Mouse (Mus musculus) left cerebral cortex, postnatal 36 days (tissue): ENCODE results near the gene Gm2431. TPM values are rescaled to one million over a fixed set of nuclear protein-coding genes. Genes with fewer than 3 reads are reported as not detected.
"Not testable (repeated sequence)": the region's sequence is repeated elsewhere in the genome, so short reads cannot be mapped to it uniquely, and the experiment has no call there.

Experiments
- DNase-seq, 2 experiments: peaks; one replicate each; pipeline ENCODE4 v3.0.0; 2021 to 2022; ENCODE audit warnings: low spot score in 2 of 2, mixed read lengths in 1 of 2
- intact Hi-C: fragments of 180-260 bp; cut with DNase I; formaldehyde crosslinking; loops from one replicate; pipeline ENCODE4 v1.15.1; 2025
- total RNA-seq, 2 experiments: library from RNA; stranded (reverse); gene quantifications; 2 replicates each; pipeline ENCODE4 v1.2.3; 2021

Gm2431 gene
- total RNA-seq, 2 experiments from 2014 or later, result not detected

- intact Hi-C loops, result no loop called here
- DNase-seq, result no peak
Observed at GRCm38 (mm10) chr7:142224518-142224917, 33.6 kb downstream of the Gm2431 start.

- DNase-seq, intact Hi-C loops: not testable (repeated sequence)
Observed at GRCm38 (mm10) chr7:142212136-142212535, 46.0 kb downstream of the Gm2431 start.

- DNase-seq, result no peak
- intact Hi-C loops, result no loop called here
Observed at GRCm38 (mm10) chr7:142211559-142211958, 46.6 kb downstream of the Gm2431 start, which contains the start of gene Gm7579. Gm7579 (plus strand) TSS chr7:142211859.

Other genes with a start within 250 kb of the Gm2431 start
- gene Mob2, start 197.3 kb downstream of the Gm2431 start, total RNA-seq, result 10 to 100 TPM; 34.6 to 37.5 TPM
- 100 to 1,000 TPM; 151 to 163 TPM for gene Dusp8, start 162.5 kb downstream of the Gm2431 start, total RNA-seq
- gene Gm45618, start 137.6 kb downstream of the Gm2431 start, total RNA-seq, result not detected
- gene Gm39115, start 122.3 kb downstream of the Gm2431 start, total RNA-seq, result not detected
- gene Gm45337, start 113.7 kb downstream of the Gm2431 start, total RNA-seq, result not detected
- gene Gm29735, start 101.2 kb downstream of the Gm2431 start, total RNA-seq, result not detected
- not detected for gene Gm4553, start 92.6 kb downstream of the Gm2431 start, total RNA-seq
- not detected for gene Krtap5-2, start 82.3 kb downstream of the Gm2431 start, total RNA-seq
- not detected for gene Gm10153, start 68.0 kb downstream of the Gm2431 start, total RNA-seq
- not detected for gene Krtap5-3, start 57.0 kb downstream of the Gm2431 start, total RNA-seq
- gene Gm7579, start 46.5 kb downstream of the Gm2431 start, total RNA-seq, result not detected
- gene Krtap5-5, start 28.4 kb downstream of the Gm2431 start, total RNA-seq, result not detected
- not detected for gene Gm40460, start 17.3 kb downstream of the Gm2431 start, total RNA-seq
- gene Gm4559, start 16.0 kb upstream of the Gm2431 start, total RNA-seq, result not detected
- gene Krtap5-1, start 38.8 kb upstream of the Gm2431 start, total RNA-seq, result not detected
- not detected for gene Krtap5-4, start 45.2 kb upstream of the Gm2431 start, total RNA-seq
- gene Ifitm10, start 115.4 kb upstream of the Gm2431 start, total RNA-seq, result 10 to 100 TPM; 30.8 to 33.4 TPM
- gene Gm49369, start 124.3 kb upstream of the Gm2431 start, total RNA-seq, result 1 to 10 TPM in 1 of 2 experiments, not detected in 1; 4.6 TPM
- gene Ctsd, start 129.7 kb upstream of the Gm2431 start, total RNA-seq, result 100 to 1,000 TPM; 297 to 348 TPM
- gene Syt8, start 176.5 kb upstream of the Gm2431 start, total RNA-seq, result not detected
- gene Tnni2, start 183.5 kb upstream of the Gm2431 start, total RNA-seq, result under 1 TPM in 1 of 2 experiments, not detected in 1; 0.69 TPM
- gene Lsp1, start 202.5 kb upstream of the Gm2431 start, total RNA-seq, result 1 to 10 TPM; 8.1 to 8.7 TPM
- not detected for gene Tnnt3, start 240.5 kb upstream of the Gm2431 start, total RNA-seq